Mouse (Mus musculus): Measurements from ENCODE around the gene Pxk. TPM values are rescaled to one million over a fixed set of nuclear protein-coding genes. Genes with fewer than 3 reads are reported as not detected.
"Not testable (repeated sequence)": the region's sequence is repeated elsewhere in the genome, so short reads cannot be mapped to it uniquely, and the experiment has no call there.

Gene Pxk
- total RNA-seq, 2 experiments from 2014 or later, result 11.6 to 12.5 TPM

GRCm38 (mm10) chr14:8101886-8102285 lies 3.9 kb downstream of the Pxk start:
- DNase-seq, result no peak

- DNase-seq, result no peak
These were observed 4.7 kb downstream of the Pxk start for GRCm38 (mm10) chr14:8102676-8103075.

GRCm38 (mm10) chr14:8108047-8108446 lies 10.0 kb downstream of the Pxk start:
- no peak for DNase-seq

GRCm38 (mm10) chr14:8108976-8109375 lies 11.0 kb downstream of the Pxk start:
- no peak for DNase-seq

- DNase-seq, result no peak
These were observed 13.5 kb downstream of the Pxk start for GRCm38 (mm10) chr14:8111545-8111944.

- no peak for DNase-seq
These were observed 14.0 kb downstream of the Pxk start for GRCm38 (mm10) chr14:8112036-8112435.

GRCm38 (mm10) chr14:8113616-8114015 lies 15.6 kb downstream of the Pxk start:
- DNase-seq, result no peak

GRCm38 (mm10) chr14:8114306-8114705 lies 16.3 kb downstream of the Pxk start:
- no peak for DNase-seq

- no peak for DNase-seq
These were observed 16.7 kb downstream of the Pxk start for GRCm38 (mm10) chr14:8114756-8115155.

- no peak for DNase-seq
These were observed 17.8 kb downstream of the Pxk start for GRCm38 (mm10) chr14:8115772-8116171.

- DNase-seq, result no peak
These were observed 19.4 kb downstream of the Pxk start for GRCm38 (mm10) chr14:8117371-8117770.

GRCm38 (mm10) chr14:8119454-8119853 lies 21.4 kb downstream of the Pxk start:
- DNase-seq, result no peak

- no peak for DNase-seq
These were observed 21.9 kb downstream of the Pxk start for GRCm38 (mm10) chr14:8119904-8120303.

- no peak for DNase-seq
These were observed 25.1 kb downstream of the Pxk start for GRCm38 (mm10) chr14:8123141-8123540.

- not testable (repeated sequence) for DNase-seq
These were observed 25.6 kb downstream of the Pxk start for GRCm38 (mm10) chr14:8123611-8124010.

- DNase-seq, result no peak
These were observed 26.3 kb downstream of the Pxk start for GRCm38 (mm10) chr14:8124046-8124881.

GRCm38 (mm10) chr14:8127971-8128370 lies 30.0 kb downstream of the Pxk start:
- no peak for DNase-seq

- DNase-seq, result no peak
These were observed 34.8 kb downstream of the Pxk start for GRCm38 (mm10) chr14:8132789-8133188.

- no peak for DNase-seq
These were observed 36.2 kb downstream of the Pxk start for GRCm38 (mm10) chr14:8134234-8134633.

GRCm38 (mm10) chr14:8135130-8135529 lies 37.1 kb downstream of the Pxk start:
- DNase-seq, result no peak

- DNase-seq, result no peak
These were observed 42.0 kb downstream of the Pxk start for GRCm38 (mm10) chr14:8139724-8140710.

- no peak for DNase-seq
These were observed 43.1 kb downstream of the Pxk start for GRCm38 (mm10) chr14:8141131-8141530.

Measured in gastrocnemius, postnatal 25 days (tissue).